Mouse (Mus musculus): ENCODE data around the gene Cdc6.

Cdc6 gene

DNA sequence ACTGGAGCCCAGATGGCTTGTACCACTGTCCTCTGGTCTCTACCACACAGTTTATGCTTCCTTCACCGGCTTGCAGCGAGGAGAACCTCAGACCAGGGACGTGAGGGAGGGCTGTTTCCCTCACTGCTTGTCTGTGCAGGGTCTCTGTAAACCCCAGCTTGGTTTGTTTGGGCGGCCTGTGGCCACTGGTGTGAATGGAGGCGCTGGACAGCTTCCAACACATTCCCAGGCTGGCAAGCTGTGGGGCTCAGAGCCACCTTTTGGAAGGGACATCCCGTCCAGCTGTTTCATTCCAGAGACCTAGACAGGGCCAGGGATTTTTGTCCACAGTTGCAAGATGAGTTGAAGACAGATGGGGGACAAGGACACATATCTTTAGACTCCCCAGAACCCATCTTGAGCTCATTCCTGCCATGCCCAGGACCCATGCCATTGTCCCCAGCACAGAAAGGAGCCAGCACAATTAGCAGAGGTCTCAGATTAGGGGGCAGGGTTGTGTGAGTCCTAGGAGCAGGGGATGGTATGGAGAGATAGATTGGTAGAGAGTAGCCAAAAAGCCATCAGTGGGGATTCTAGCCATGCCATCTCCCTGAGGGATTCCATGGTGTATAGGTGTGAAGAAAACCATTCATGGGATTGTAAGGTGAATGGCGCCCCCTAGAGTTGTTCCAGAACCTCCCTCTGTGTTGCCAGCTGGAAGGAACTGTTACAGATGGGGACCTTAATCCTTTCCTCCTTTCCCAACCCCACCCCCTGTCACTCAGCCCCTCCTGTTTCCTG, 24.1 kb downstream of the Cdc6 start:
- in situ Hi-C loops (cut with MboI, MseI): loop anchor here (10.0 kb wide), 1 partner anchor 193 kb away; no protein-coding TSS in a partner anchor

GRCm38 (mm10) chr11:98932293-98933091, 24.9 kb downstream of the Cdc6 start:
- in situ Hi-C loops (cut with MboI, MseI): loop anchor here (10.0 kb wide), 1 partner anchor 192 kb away; no protein-coding TSS in a partner anchor

DNA sequence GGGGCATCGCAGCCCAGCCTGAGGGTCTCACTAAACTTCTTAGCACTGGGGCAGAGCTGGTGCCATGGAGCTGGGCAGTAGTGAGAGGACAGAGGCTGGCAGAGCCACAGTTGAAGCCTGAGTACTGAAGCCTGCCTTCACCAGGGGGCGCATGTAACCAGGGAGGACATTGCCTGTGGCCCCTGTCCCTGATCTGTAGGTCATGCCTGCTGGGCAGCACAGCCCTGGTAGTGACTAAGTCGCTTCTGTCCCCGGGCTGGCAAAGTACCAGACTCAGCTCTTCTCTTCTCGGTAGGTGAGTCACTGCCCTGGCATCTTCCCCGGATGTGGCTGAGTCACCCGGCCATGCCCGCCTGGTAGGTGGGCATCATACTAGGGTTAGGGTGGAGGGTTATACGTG, 25.6 kb downstream of the Cdc6 start:
- in situ Hi-C loops (cut with MboI, MseI): loop anchor here (10.0 kb wide), 1 partner anchor 192 kb away; no protein-coding TSS in a partner anchor

DNA sequence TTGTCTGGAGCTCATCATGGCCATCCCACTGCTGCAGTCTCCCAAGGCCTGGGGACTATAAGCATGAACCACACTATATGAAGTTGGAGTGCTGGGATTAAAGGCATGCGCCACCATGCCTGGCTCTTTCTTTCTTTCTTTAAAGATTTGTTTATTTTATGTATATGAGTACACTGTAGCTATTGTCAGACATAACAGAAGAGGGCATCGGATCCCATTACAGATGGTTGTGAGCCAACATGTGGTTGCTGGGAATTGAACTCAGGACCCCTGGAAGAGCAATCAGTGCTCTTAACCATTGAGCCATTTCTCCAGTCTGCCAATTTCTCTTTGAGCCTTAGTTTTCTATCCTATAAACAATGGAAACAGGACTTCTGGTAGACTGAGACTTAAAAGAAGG, 26.2 kb downstream of the Cdc6 start:
- in situ Hi-C loops (cut with MboI, MseI): loop anchor here (10.0 kb wide), 1 partner anchor 191 kb away; no protein-coding TSS in a partner anchor

GRCm38 (mm10) chr11:98934367-98934766, 26.8 kb downstream of the Cdc6 start:
- in situ Hi-C loops (cut with MboI, MseI): loop anchor here (10.0 kb wide), 1 partner anchor 190 kb away; no protein-coding TSS in a partner anchor

- in situ Hi-C loops (cut with MboI, MseI): loop anchor here (5.0 to 10.0 kb wide), 2 partner anchors 37 to 190 kb away; no protein-coding TSS in a partner anchor
Observed at GRCm38 (mm10) chr11:98935123-98935522, 27.5 kb downstream of the Cdc6 start.

GRCm38 (mm10) chr11:98936170-98936569, 28.6 kb downstream of the Cdc6 start:
- in situ Hi-C loops (cut with MboI, MseI): loop anchor here (5.0 to 10.0 kb wide), 2 partner anchors 36 to 189 kb away; no protein-coding TSS in a partner anchor

DNA sequence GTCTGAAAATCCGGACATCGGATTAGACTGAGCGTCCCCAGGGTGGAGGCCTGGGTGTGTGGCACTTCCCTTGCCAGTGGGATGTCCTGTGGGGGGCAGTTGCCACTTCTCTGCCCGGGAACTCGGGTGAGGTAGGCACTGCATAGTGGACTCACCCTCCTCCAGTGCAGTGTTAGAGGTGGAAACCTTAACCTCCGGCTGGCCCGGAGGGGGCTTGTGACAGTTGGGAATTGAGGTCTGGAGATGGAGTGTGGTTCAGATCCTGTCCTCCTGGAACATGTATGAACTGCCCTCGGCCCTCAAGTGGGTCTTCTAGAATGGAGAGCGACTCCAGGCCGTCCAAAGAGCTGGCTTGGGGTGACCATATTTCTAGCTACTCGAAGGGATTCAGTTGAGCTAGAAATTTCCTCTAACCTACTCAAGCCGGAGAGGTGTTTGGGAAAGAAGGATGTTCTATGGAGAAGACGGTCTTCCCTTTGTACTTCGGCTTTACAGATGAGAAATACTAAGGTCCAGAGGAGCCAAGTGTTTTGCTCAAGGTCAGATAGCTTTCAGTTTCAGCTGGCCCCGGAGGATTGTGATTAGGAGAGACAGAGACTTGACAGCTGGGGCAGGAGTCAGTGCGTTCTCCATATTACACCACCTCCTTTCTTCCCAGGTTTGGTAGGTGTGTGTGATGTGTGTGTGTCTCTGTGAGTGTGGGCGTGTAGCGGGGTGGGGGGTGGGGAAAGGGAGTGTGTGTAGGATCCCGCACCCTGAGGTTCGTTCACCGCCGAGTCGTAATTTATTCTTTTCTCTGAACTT, 29.2 kb downstream of the Cdc6 start:
- in situ Hi-C loops (cut with MboI, MseI): loop anchor here (5.0 to 10.0 kb wide), 2 partner anchors 35 to 188 kb away; no protein-coding TSS in a partner anchor

DNA sequence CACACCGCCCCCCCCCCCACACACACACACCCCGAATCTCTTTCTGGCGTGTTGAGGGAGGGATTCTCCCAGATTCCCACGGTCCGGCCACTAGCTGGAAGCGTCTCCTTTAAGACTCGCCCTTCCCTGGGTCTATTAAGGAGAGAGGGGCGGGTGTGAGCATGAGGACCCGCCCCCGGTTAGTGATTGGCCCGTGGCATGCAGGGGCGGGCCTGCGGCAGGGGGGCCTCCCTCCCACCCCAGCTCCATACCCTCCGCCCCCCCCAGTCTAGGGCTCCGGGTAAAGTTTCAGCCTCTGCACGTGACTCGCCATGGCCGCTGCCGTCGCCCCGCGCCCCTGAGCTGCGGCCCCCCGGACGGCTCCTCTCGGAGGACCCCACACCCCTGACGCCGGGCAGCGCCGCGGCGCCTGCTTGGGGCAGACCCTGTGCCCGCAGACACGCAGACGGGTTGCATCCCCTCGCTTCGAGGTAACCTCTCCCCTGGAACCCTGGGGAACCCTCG, 29.9 kb downstream of the Cdc6 start:
- in situ Hi-C loops (cut with MboI, MseI): loop anchor here (5.0 to 10.0 kb wide), 2 partner anchors 35 to 187 kb away; no protein-coding TSS in a partner anchor

DNA sequence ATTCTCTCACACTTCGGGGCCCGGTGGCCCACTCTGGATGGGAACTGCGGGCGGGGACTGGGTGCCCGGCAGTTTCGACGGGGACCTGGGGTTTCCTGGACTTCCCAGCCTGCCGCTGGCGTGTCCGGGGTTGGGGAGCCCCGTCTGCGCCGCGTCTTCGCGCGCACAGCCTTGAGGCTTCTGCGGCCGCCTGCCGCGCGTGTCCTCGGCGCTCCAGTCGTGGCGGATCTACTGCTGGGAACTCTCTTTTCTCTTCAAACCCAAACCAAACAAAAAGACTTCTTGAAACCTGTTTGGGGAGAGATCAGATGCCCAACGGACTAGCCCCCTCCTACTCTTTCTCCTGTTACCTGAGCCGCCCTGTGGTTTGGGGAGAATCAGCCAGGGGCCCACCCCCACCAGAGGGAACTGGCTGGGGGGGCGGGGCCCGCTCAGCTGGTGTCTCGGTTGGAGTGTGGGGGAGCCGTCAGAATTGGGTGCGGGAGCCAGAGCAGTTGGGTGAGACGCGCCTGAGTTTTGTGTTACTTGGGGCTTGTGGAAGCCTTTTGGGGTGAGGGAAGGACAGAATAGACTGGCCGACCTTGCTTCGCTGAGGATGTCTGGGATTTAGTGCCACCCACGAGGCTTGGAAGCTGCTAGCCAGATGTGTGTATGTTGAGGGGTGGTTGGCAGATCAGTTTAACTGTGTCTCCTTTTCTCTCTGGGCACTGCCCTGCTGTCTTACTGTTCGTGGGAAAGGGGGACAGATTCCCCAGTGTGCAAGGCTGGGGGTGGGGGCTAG, 30.5 kb downstream of the Cdc6 start:
- in situ Hi-C loops (cut with MboI, MseI): loop anchor here (5.0 to 10.0 kb wide), 2 partner anchors 34 to 187 kb away; no protein-coding TSS in a partner anchor

DNA sequence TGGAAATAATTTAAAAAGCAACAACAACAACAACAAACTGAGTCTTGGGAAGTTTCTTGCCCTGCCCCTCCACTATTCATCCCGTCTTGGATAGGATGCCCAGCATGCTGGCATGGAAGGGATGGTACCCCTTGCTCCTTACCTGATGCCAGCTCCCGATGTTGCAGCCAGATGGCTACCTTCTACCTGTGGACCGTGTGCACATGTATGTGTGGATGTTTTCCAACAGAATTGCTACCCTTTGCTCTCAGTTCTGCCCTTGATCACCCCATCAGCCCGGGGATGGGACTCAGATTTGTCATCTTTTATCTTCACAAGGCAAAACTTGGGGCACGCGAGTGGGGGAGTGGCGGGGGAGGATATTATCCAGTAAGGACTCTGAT, 31.1 kb downstream of the Cdc6 start:
- in situ Hi-C loops (cut with MboI, MseI): loop anchor here (5.0 to 10.0 kb wide), 2 partner anchors 34 to 186 kb away; no protein-coding TSS in a partner anchor

GRCm38 (mm10) chr11:98939084-98939952, 31.7 kb downstream of the Cdc6 start:
- in situ Hi-C loops (cut with MboI, MseI): loop anchor here (5.0 to 10.0 kb wide), 2 partner anchors 33 to 185 kb away; no protein-coding TSS in a partner anchor

- in situ Hi-C loops (cut with MboI, MseI): loop anchor here (5.0 to 10.0 kb wide), 2 partner anchors 32 to 185 kb away; no protein-coding TSS in a partner anchor
Observed at GRCm38 (mm10) chr11:98939953-98940641, 32.5 kb downstream of the Cdc6 start.

DNA sequence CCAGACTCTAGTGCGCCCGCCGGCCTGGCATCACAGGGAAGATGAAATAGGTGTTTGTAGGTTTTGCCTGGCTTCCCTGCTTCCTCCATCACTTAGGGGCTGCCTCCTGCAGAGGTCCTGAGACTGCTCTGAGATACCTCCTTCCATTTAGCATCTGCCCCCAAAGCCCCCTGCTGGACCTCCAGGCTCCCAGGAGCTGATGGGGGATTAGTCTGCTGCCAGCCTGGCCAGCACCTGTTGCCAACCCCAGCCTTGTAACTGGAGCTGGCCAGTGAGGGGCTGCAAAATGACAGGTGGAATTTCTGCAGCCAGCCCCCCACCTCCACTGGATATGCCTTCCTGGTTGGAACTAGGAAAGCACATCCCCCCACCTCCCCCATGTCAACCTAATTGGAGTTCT, 33.2 kb downstream of the Cdc6 start:
- in situ Hi-C loops (cut with MboI, MseI): no loop called here

- in situ Hi-C loops (cut with MboI, MseI): no loop called here
Observed at GRCm38 (mm10) chr11:98941341-98941825, 33.8 kb downstream of the Cdc6 start.

DNA sequence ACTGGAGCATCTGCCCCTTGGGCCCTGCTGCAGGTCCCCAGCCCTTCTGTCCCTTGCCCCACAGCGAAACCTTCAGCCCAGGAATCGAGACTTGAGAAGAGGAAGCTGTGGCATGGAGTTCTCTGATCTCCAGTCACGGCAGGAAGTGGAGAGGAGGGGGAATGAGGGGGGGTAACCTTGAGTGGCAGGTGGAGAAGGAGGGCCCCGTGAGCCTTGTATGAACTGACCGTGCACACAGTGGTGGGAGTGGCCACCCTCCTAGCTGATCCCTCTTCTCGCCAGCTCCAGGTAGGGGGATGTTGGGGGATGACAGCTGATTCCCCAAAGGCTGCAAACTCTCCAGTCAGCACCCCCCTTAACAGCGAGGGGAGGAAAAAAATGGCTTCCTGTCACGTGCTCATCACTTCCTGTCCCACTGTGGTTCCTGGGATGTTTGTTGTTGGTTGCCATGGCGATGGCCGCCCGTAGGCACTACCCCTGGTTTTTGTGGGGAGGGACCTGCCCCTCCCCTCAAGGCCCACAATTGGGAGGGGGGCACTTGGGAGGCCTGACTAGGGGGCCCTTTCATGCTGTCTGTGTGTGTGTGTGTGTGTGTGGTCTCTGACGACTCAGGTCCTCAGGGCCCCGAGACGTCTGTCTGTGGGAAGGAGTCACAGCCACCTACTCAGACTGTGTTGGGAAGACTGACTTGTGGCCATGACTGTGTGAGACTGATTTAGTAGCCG, 34.4 kb downstream of the Cdc6 start:
- in situ Hi-C loops (cut with MboI, MseI): no loop called here

DNA sequence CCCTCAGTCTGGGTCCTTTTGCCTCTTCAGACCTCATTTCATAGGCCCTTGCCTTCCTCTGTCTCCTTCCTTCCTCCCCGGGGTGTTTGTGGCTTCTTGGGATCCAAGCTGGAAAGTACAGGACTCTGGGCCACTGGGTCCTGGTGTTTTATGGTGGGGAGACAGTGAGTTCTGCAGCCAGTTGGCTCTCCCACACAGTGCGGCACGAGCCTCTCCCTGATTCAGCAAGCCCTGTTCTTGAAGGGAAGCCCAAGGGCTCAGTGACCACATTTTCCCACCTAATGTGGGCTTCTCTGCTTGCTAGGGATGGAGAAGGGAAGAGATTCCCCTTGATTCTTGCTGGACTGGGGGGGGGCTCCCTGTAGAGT, 34.9 kb downstream of the Cdc6 start:
- in situ Hi-C loops (cut with MboI, MseI): no loop called here
